Comparison of ENCODE assay signal across 15 mouse cellular contexts in genomic region chr9:60150511-60150910, GRCm38 (mm10).
"Had no signal": no experiment of that assay in that cellular context is flagged by ENCODE, and none has a peak within 500 bp of the region (broad histone marks: within the 10 kb centered on the region; RNA-seq: fewer than 3 reads in every experiment).

No protein-coding gene starts in this region.

- H3K9me3 ChIP-seq: neural tube, embryonic 15.5 days; stomach, embryonic 15.5 days had no signal

- H3K4me2 ChIP-seq: neural tube, embryonic 15.5 days; stomach, embryonic 15.5 days had no signal

- H3K4me1 ChIP-seq: stomach, embryonic 15.5 days had no signal

- H3K4me3 ChIP-seq: neural tube, embryonic 15.5 days; stomach, embryonic 15.5 days had no signal

- H3K27me3 ChIP-seq: neural tube, embryonic 15.5 days; stomach, embryonic 15.5 days had no signal

- H3K27ac ChIP-seq: neural tube, embryonic 15.5 days; stomach, embryonic 15.5 days; stomach, postnatal 0 days had no signal

- H3K36me3 ChIP-seq: neural tube, embryonic 15.5 days; stomach, embryonic 15.5 days had no signal

- DNase-seq: retina, postnatal 1 day; right cerebral cortex, adult 18-20 months; right cerebral cortex, postnatal 14 days; right cerebral cortex, postnatal 25 days; right cerebral cortex, postnatal 4 days; spleen, adult 18-20 months; thymus, adult 18-20 months; thymus, adult 2 months; thymus, postnatal 14 days; thymus, postnatal 25 days; thymus, postnatal 36 days; thymus, postnatal 4 days had no signal

- H3K9ac ChIP-seq: neural tube, embryonic 15.5 days; stomach, embryonic 15.5 days had no signal
